Mouse (Mus musculus) heart, postnatal 36 days (tissue): Measurements from ENCODE around the gene Mertk. TPM values are rescaled to one million over a fixed set of nuclear protein-coding genes. Genes with fewer than 3 reads are reported as not detected.
"Not testable (repeated sequence)": the region's sequence is repeated elsewhere in the genome, so short reads cannot be mapped to it uniquely, and the experiment has no call there.

Experiments
- DNase-seq, 2 experiments: peaks; one replicate each; pipeline ENCODE4 v3.0.0; 2021 to 2022
- intact Hi-C: fragments of 180-260 bp; cut with DNase I; formaldehyde crosslinking; loops from one replicate; pipeline ENCODE4 v1.15.1; 2025
- total RNA-seq, 2 experiments: library from RNA; stranded (reverse); gene quantifications; 2 replicates each; pipeline ENCODE4 v1.2.3; 2021

Mertk gene
- total RNA-seq = 1 to 10 TPM; 5.6 to 6.7 TPM

DNA sequence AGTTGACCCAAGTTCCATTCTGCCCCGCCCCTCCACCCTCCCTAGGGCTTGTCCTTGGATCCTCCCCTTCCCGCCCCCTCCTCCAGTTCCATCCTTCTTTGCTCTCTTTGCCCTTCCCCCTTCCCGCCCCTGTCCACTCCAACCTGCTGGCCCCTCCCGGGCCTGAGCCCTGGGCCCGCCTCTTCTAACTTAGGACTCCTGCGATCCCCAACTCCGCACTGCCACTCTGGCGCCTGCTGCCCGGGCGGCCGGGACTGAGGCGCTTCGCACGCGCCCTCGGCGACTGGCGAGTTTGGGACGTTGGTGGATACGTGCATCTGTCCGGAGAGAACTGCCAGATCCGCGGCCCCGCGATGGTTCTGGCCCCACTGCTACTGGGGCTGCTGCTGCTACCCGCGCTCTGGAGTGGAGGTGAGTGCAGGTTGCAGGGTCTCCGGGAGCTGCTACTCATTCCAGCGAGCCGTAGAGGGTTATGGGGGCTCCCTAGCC lies at the start of gene Mertk:
Gene Mertk, plus strand, starts transcription at position 264 of the 489 bp plus-strand sequence.
- peak; percentile 87 for DNase-seq
- intact Hi-C loops = loop anchor here (1.0 to 10.0 kb wide), 4 partner anchors 54 to 496 kb away; partner anchors contain the start of genes Slc20a1 and Zc3h8

DNA sequence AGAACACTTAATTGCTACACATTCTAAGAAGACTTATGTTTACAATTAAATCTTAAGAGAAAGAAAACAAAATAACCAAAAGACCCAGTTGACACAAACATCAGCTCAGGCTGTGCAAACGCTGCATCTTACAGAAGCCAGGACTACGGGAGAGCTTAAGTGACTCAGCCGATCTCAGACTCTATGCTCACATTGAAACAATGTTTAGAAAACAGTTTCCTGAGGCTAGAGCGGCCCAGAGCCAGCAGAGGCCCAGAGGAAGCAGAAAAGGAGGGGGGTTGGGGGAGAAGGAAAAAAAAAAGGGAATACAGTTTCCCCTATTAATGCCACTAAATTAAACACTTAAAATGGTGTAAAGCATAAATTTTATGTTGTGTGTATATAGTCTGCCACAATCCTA lies 18.1 kb upstream of the Mertk start:
- no peak for DNase-seq
- intact Hi-C loops = loop anchor here (10.0 kb wide), 1 partner anchor 384 kb away; the partner anchor contains the start of gene Ttl

DNA sequence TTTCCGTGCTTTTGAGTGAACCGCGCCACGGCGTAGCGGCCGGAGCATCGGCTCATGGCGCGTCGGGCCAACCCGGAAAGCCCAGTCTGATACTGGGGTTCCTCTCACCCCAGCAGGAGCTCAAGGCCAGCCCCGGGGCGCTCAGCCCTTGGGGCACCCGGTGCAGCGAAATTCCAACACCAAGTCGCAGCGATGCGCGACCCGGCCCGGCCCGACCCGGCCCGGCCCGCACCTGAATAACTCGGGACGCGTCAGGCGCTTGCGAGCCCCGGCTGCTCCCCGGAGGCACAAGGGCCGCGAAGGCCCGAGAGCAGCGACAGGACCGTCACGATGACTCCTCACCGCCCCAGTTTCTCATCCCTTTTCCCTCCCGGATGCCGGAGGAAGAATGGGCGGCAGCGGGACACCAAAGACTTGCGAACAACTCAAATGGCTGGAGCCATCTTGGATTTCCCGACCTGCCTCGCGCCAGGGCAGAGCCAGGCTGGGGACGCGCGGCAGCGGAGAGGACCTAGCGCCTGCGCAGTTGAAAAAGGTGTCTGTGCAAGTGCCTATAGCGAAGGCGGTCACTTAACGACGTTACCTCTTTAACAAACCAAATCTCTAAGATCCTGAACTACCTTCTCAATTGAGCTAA lies 11.7 kb upstream of the Mertk start, which contains the start of gene Anapc1:
Gene Anapc1, minus strand, starts transcription at position 471 of the 637 bp plus-strand sequence.
- intact Hi-C loops = loop anchor here (10.0 kb wide), 1 partner anchor 378 kb away; the partner anchor contains the start of gene Ttl

DNA sequence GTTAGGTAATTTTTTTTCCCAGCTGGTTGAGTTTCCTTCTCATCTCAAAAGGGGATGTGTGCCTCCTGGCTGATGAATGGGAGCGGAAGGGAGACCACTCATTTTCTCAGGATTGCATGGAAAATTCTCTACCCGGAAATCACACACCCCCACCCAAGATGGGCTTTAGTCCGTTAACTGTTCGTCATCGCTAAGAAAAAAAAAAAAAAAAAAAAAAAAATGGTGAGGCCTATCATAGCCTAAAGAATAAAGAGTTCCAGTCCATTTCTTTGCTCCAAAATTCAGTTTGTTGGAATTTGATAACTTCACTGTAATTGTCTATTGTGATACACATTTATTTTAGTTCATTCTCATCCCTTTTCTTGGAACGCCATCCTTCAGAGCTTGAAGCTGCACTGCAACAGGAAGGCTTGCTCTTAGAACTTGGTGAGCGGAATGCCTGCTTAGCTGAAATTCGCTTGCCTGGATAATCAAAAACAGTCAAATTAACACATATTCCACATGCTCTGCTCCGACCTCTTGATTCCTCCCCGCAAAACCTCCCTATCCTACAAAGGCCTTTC lies 11.1 kb upstream of the Mertk start:
- no peak for DNase-seq
- intact Hi-C loops = loop anchor here (10.0 kb wide), 1 partner anchor 377 kb away; the partner anchor contains the start of gene Ttl

More for the DNA sequence above, 11.7 kb upstream of the Mertk start, which contains the start of gene Anapc1:
- DNase-seq = peak; percentile 87 to 88

DNA sequence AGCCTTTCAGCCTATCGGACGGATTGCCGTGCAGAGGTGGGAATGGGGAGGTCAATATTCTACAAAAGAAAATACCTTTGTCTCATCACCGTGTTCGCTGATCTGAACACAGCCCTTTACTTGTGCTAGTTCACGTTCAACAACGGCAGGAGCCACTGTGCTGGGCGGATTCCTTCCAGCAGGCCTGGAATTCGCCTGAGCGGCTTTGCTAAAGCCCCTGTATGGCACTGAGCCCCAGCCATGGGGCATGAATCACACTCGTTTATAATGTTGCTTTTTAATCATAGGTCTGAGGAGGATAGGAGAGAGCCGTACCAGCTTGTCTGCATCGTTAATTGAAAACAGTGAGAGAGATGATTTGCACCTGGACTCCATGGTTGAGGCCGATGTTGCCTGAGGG lies 6.4 kb upstream of the Mertk start:
- intact Hi-C loops = loop anchor here (10.0 kb wide), 1 partner anchor 502 kb away; the partner anchor contains the start of gene Slc20a1

DNA sequence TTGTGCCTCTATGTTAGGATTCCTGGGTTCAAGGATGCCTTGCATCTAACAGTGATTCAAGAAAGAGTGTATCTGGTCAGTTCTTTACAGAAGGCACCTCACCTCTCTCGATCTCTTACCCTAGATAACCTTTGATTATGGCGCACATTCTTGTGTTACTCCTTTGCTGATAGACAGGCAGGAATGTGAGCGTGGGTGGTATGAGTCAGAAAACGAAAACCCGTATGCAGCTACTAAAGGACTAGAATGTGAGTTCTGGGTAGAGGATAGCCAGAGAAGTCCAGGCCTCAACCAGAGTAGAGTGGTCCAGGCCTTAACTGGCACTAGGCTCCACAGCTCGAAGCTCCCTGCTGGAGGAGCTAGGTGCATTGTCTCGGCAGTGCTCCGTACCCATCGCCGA lies 6.0 kb upstream of the Mertk start:
- intact Hi-C loops = loop anchor here (10.0 kb wide), 1 partner anchor 502 kb away; the partner anchor contains the start of gene Slc20a1
- no peak for DNase-seq

More for the DNA sequence above, 6.4 kb upstream of the Mertk start:
- no peak for DNase-seq

DNA sequence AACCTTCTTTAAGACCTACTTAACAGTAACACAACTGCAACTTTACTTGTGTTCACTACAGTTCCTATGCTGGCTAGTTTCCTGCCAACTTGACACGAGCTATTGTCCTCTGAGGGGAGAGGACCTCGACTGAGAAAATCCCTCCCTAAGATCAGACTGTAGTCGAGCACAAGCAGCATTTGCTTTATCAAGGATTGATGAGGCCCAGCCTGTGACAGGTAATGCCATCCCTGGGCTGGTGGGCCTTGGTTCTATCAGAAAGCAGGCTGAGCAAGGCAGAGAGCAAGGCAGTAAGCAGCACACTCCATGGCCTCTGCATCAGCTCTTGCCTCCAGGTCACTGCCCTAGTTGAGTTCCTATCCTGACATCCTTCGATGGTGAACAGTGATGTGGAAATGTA lies 5.5 kb upstream of the Mertk start:
- no peak for DNase-seq
- intact Hi-C loops = loop anchor here (10.0 kb wide), 1 partner anchor 502 kb away; the partner anchor contains the start of gene Slc20a1

DNA sequence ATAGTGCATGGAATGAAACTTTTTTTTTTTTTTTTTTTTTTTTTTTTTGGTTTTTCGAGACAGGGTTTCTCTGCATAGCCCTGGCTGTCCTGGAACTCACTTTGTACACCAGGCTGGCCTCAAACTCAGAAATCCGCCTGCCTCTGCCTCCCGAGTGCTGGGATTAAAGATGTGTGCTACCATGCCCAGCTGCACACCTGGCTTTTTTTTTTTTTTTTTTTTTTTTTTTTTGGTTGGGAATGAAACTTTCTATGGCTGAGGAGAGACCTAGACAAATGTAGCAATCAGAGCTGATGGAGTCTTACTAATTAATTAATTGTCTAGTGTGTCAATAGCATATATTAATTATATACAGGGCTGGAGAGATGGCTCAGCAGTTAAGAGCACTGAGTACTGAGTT lies 4.9 kb upstream of the Mertk start:
- not testable (repeated sequence) for DNase-seq
- intact Hi-C loops = loop anchor here (10.0 kb wide), 1 partner anchor 501 kb away; the partner anchor contains the start of gene Slc20a1

DNA sequence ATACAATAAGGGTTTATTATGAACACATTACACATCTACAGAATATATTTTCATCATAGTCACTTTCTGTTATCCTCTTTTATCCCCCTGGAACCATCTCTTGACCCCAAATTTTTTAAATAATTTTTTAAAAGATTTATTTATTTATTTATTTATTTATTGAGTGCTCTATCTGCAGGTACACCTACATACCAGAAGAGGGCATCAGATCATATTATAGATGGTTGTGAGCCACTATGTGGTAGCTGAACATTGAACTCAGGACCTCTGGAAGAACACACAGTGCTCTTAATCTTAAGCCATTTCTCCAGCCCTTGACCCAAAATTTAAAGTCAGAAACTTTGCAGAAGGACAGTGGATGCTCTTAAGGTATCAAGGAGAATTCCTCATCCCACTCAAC lies 4.2 kb upstream of the Mertk start:
- intact Hi-C loops = loop anchor here (10.0 kb wide), 1 partner anchor 500 kb away; the partner anchor contains the start of gene Slc20a1
- DNase-seq = no peak

DNA sequence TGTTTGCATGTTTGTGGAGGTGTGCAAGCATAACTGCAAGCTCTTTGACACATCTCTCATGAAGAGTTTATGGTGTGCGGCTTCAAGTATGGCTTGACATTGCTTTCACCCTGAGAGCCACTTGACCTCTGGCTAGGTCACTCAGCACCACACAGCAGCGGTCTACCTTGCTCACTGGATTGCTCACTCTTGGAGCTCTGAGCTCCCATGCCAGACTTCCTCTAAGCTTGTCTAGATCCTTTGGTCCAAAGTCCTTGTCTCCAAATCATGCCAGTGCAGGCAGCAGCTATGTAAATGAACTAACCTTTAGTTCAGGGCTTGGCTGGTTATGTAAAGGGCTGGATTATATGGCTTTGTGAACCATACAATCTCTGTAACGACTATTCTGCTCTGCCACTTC lies 2.3 kb upstream of the Mertk start:
- DNase-seq = no peak
- intact Hi-C loops = loop anchor here (5.0 to 10.0 kb wide), 2 partner anchors 246 to 498 kb away; partner anchors contain the start of genes Slc20a1 and Zc3h8

DNA sequence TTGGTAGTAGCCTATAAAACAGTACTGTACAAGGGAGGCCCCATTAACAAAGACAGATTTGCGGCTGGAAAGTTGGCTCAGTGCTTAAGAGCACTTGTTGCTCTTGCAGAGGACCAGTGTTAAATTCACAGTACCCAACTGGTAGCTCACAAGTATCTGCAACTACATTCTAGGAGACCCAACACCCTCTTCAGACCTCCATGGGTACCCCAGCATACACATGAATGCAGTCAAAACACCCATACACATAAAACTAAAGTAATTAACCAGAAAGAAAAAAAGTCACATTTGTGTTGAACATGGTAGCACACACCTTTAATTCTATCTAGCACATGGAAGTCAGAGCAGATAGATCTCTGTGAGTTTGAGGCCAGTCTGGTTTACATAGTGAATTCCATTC lies 1.7 kb upstream of the Mertk start:
- intact Hi-C loops = loop anchor here (5.0 to 10.0 kb wide), 2 partner anchors 245 to 498 kb away; partner anchors contain the start of genes Slc20a1 and Zc3h8

DNA sequence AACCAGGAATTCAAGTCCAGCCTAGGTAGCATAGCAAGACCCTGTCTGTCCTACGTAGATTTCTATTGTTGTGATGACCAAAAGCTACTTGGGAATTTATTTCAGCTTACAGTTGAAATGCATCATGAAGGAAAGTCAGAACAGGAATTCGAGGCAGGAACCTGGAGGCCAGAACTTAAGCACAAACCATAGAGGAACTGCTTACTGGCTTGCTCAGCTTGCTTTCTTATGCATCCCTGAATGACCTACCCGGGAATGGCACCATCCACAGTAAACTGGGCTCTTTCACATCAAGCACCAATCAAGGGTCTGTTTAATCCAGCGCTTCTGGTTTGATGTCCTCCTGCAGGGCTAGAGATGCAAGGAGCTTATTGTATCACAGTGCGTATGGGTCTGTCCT lies 1.2 kb upstream of the Mertk start:
- no peak for DNase-seq
- intact Hi-C loops = loop anchor here (5.0 to 10.0 kb wide), 2 partner anchors 245 to 497 kb away; partner anchors contain the start of genes Slc20a1 and Zc3h8

More for the DNA sequence above, 1.7 kb upstream of the Mertk start:
- DNase-seq = no peak

DNA sequence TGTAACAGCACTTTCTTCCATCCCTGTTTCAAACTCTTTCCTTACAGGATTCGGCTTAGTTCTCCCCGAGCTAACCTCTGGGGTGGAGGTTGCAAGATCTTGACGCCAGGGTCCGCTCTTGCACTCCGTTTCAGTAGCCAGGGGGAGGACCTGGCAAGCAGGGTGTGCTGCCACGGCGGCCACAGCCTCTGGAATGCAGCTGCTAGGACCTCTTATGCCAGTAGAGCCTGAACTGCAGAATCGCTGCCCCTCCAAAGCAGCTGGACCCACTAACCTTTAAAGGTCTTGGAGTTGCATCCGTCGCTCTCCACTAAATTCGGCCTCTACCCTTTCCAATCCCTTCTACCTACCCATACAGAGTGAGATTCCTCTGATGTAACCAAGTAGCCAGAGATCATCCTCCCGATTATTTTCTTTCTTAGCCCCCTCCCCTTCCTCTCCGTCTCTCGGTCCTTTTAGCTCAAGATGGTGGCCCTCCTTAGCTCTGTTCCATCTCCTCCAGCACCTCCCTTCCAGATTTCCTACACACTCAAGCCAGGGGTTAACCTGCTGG lies 540 bp upstream of the Mertk start:
- peak; percentile 84 to 86 for DNase-seq
- intact Hi-C loops = loop anchor here (1.0 to 10.0 kb wide), 4 partner anchors 55 to 497 kb away; partner anchors contain the start of genes Slc20a1 and Zc3h8

DNA sequence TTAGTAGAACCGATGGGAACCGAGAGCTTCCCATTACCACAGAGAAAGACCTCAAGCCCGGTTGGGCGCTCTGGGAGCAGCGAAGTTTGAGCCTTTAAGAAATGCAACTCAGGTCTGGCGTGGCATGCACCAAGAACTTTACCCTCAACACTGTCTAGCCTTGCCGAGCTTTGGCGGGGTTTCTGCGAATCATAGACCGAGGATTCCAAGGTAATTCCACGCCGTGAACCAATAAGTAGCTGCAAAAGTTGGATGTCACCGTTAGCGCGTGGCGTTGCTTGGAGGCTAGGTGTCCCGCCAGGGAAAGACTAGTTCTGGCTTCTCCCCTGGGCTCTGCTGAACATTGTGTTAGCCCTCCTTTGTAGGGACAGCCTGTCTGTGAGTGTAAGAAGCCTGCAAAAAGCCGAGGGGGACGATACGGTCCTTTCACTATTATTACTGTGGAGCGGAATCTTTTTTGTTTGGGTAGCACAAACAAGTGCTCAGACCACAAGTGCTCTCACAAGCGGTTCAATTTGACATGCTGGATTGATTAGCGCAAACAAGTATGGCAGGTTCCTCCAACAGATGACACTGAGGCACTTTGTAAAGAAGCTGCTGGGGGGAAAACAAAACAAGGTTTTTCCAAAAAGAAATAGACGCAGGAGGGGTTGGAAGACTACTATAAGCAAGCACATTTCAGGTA lies 587 bp downstream of the Mertk start:
- DNase-seq = no peak
- intact Hi-C loops = loop anchor here (2.0 to 10.0 kb wide), 3 partner anchors 53 to 495 kb away; partner anchors contain the start of genes Slc20a1 and Zc3h8

DNA sequence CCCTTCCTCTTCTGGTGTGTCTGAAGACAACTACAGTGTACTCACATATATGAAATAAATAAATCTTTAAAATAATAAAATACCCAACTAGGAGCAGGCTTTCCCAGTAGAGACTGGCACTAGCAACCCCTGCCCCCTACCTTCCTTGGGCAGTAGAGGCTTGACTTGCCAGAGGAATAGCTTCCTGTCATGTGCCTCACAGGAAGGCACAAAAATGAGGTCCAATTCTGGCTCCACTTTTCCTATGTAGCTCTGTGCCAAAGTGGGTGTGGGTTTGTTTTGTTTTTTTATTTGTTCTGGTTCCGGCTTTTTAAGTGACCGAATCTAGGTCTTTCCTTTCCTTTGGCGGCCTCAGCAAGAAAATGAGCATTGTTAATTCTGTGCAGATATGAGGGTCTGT lies 5.7 kb downstream of the Mertk start:
- intact Hi-C loops = no loop called here
- peak; percentile 24 to 39 for DNase-seq

DNA sequence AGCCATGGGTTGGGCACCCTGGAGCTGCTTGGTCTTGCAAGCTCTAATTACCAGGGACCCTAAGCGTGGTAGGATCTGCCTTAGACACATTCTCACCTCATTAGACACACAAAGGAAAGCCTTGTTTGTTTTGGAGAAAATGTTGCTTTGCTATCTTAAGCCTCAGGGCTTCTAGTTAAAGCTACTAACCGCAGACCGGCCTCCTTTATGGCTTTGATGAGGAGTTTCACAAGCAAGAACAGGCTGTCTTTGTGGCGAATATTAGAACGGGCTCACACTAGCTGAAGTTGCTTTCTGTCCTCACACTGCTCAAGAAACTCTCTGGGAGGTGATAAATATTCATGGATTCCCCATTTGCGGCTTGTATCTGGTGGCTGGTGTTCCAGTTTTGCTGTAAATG lies 10.5 kb downstream of the Mertk start:
- DNase-seq = no peak
- intact Hi-C loops = no loop called here

DNA sequence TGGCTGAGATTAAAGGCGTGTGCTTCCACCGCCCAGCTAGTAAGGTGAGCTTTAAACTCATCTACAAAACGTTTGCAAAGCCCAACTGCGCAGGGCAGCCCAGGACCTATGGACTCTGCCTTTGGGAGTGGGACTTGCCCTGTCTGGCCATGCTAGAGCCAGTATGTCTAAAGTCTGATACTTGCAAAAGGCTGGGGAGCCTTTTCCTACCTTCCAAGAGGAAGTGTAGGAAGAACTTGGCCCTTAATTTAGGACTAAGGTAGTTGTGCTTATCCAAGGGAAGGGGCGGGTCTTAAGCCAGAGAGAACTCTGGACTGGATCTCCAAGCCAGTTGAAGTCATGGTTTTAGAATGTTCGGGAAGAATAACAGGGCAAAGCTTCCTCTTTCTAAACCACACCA lies 11.9 kb downstream of the Mertk start:
- no peak for DNase-seq
- intact Hi-C loops = no loop called here

DNA sequence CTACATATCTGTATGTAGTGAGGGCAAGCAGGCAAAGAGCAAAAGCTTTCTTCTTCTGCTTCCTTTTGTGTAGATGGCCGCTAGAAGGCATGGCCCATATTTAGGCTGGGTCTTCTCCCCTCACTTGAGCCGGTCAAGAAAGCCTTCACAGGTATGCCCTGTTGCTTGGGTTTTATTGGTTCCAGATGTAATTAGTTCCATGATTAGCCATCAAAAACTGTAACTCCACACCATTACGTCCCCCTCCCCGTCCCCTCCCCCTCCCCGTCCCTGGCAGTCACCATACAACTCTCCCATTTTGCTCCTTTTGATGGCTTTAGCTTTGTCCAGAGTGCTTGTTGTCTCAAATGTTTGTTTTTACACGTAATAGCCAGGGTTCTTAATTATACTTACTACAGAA lies 14.2 kb downstream of the Mertk start:
- DNase-seq = no peak
- intact Hi-C loops = no loop called here

DNA sequence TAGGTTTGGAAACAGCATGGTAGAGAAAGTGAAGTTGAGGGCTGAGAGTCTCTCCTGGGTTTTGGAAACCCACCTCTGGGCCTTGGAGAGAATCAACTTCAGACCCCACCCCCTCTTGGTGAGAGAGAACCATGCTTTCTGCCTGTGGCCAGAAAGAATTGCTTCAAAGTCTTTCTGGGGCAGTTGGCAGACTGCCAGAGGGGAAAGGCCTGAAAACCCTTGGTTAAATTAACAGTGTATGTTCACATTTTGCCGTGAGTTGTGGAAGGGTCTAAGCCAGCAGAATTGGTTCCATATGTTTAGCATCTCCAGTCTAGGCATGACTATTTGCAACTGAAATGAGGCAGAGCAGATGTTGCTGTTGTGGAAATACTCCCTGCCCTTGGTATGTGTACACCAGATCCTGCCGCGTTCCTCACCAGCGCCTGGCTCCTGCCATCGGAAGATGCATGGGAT lies 14.8 kb downstream of the Mertk start:
- no peak for DNase-seq
- intact Hi-C loops = no loop called here

DNA sequence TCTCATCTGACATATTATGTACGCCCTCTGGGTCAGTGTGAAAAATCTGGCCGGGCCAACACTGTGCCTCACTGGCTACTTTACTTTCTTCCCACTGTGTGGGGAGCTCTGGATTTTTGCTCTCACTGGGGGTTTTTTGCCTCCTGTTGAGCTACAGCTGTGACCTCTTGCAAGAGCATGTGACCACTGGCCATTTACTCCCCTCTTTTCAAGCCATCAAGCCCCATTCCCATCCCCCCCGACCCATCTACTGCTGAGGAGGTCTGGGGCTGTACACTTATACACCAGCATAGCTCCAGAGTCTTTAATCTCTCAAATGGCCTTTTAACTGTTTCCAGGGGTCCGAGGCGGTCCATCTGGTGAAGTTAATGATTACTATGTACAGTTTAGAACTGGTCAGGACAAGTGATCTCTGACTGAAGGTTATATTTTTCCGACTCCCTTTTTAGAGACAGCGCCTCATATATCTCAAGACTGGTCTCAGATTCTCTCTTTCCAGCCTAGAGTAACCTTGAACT lies 16.0 kb downstream of the Mertk start:
- no peak for DNase-seq
- intact Hi-C loops = no loop called here
